Mouse (Mus musculus) lung, embryonic 16.5 days (tissue): ENCODE measurements at regions not wholly inside any gene's neighbourhood (a gene's known extent, or its start where the extent isn't known, plus 50 kb on each side); places are given as distances from the start of the nearest gene placed in this dataset.

ENCODE experiments used
- ATAC-seq: fragments of 200-750 bp; cut with Nextera tagmentation; 2 replicates; pipeline ENCODE4 v1.8.0; 2017; ENCODE audit warnings: low read depth, mild to moderate bottlenecking, moderate library complexity
- H3K27ac ChIP-seq: fragments of 300-500 bp; sonication (generic); 2 replicates; pipeline ENCODE4 v1.5.1; 2014; ENCODE audit warnings: mild to moderate bottlenecking, control low read depth, low read length
- H3K27me3 ChIP-seq: fragments of 300-500 bp; sonication (generic); 2 replicates; pipeline ENCODE4 v1.6.1; 2014; ENCODE audit warnings: low read depth, low read length, mixed read lengths; ENCODE audit not compliant: control insufficient read depth, insufficient read depth
- H3K36me3 ChIP-seq: fragments of 300-500 bp; sonication (generic); 2 replicates; pipeline ENCODE4 v1.6.1; 2014; ENCODE audit warnings: low read length; ENCODE audit not compliant: control insufficient read depth, insufficient read depth
- H3K4me1 ChIP-seq: fragments of 300-500 bp; sonication (generic); replicated peaks from 2 replicates; pipeline ENCODE4 v1.6.1; 2014; ENCODE audit warnings: low read length, mixed read lengths; ENCODE audit not compliant: control insufficient read depth, insufficient read depth
- H3K4me2 ChIP-seq: fragments of 300-500 bp; sonication (generic); 2 replicates; pipeline ENCODE4 v1.6.1; 2014; ENCODE audit warnings: low read depth, low read length, control low read depth
- H3K4me3 ChIP-seq: fragments of 300-500 bp; sonication (generic); 2 replicates; pipeline ENCODE4 v1.5.1; 2014; ENCODE audit warnings: mild to moderate bottlenecking, low read length, control low read depth
- H3K9ac ChIP-seq: fragments of 300-500 bp; sonication (generic); 2 replicates; pipeline ENCODE4 v1.6.1; 2014; ENCODE audit warnings: low read length, control low read depth
- H3K9me3 ChIP-seq: fragments of 300-500 bp; sonication (generic); 2 replicates; pipeline ENCODE4 v1.6.1; 2016; ENCODE audit warnings: low read length; ENCODE audit not compliant: control insufficient read depth
- WGBS: fragments of 180-500 bp; shearing (Covaris S2); extraction: QIAGEN DNeasy Blood & Tissue Kit; methylation state at CpG from one replicate; pipeline ENCODE4 v1.1.7; 2014; 5-methylcytosine and 5-hydroxymethylcytosine counted together

DNA sequence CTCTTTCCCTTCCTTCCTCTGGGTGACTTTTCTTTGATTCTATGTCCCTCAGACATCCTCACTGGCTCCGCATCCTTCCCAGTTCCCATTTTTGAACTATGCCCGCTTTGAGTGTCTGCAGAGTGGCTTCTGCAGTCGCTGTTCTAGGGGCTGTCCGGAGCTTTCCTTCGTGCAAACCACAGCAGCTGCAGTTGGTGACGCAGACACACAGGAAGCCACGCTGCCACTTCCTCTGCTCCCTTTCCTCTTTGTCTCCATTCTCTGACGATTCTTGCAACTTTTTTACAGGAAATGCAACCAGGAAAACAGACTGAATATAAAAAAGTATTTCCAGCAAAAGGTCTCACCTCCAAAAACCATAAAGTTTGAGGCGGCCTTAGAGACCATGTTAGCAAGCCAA, 191.0 kb upstream of the Tgfbr2 start:
- no peak overlapping the region for H3K9ac ChIP-seq
- H3K4me2 ChIP-seq: 0 out of 2 replicates have a peak overlapping the region, but pooled peaks have one; percentile 2
- no peak overlapping the region for H3K27ac ChIP-seq
- no peaks in the 10 kb centered on the region for H3K27me3 ChIP-seq
- no peak overlapping the region for H3K4me3 ChIP-seq
- ATAC-seq: 0 out of 2 replicates have a peak, but pooled peaks have one; percentile 36
- peaks cover 3% of the 10 kb centered on the region for H3K4me1 ChIP-seq
- 59% methylated on average over 9 of the region's 9 CpGs for WGBS
- H3K36me3 ChIP-seq: no peaks in the 10 kb centered on the region
- H3K9me3 ChIP-seq: peaks cover 3% of the 10 kb centered on the region; the same call in 1 of the 2 replicates

DNA sequence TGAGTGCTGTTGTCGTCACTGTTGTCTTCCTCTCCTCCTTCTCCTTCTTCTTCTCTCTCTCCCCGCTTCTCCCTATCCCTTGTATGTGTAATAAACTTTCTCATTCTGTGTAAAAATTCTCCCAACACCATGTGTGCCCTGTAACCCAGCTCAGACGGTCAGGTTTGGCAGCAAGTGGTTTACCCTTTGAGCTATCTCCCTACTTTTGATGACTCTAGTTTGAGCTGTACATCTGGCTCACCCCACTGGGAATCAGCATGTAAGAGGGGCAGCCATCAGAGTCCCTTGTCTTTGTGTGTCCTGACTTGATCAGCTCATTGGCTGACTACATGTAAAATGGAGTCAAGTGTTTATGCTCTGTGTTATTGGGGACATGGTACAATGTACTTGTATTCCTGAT, 190.5 kb upstream of the Tgfbr2 start:
- H3K9me3 ChIP-seq: peaks cover 3% of the 10 kb centered on the region; the same call in 1 of the 2 replicates
- no peak overlapping the region for H3K4me3 ChIP-seq
- no peaks in the 10 kb centered on the region for H3K27me3 ChIP-seq
- no peak for ATAC-seq
- H3K36me3 ChIP-seq: no peaks in the 10 kb centered on the region
- H3K9ac ChIP-seq: no peak overlapping the region
- no peak overlapping the region for H3K27ac ChIP-seq
- H3K4me1 ChIP-seq: peaks cover 3% of the 10 kb centered on the region
- WGBS: 67% methylated on average over 3 of the region's 3 CpGs
- no peak overlapping the region for H3K4me2 ChIP-seq

DNA sequence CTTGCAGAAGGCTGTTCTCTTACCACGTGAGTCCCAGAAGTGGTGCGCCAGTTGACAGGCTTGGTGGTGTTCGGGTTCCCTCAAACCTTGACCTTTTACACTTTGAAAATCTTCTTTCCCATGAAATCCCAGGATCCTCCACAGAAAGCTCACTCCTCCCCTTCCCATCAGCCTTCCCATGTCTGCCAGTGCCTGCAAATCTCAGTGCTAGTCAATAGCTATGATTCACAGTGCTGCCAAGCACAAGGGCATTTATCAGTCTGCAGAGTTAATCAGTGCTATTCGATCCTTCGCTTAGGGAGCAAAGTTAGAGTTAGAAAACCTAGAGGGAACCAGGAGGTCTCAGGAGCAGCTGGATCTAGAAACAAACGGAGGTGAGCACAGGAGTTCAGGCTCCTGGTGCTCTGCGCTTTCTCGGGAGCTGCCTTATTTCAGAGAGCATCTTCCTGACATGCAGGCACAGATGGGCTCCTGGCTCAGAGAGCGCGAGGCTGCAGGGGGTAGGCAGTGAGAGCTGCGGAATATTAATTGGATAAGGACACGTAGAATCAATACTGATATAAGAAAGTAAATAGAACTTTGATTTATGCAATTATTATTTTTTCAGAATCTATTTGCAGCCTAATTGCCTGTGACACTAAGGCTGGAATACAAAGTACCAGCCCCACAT, 190.0 kb upstream of the Tgfbr2 start:
- H3K36me3 ChIP-seq: no peaks in the 10 kb centered on the region
- no peak overlapping the region for H3K27ac ChIP-seq
- ATAC-seq: no peak
- WGBS: 73% methylated on average over 12 of the region's 12 CpGs
- peaks cover 3% of the 10 kb centered on the region; the same call in 1 of the 2 replicates for H3K9me3 ChIP-seq
- H3K4me3 ChIP-seq: no peak overlapping the region
- no peak overlapping the region for H3K4me2 ChIP-seq
- H3K27me3 ChIP-seq: no peaks in the 10 kb centered on the region
- H3K4me1 ChIP-seq: peaks cover 3% of the 10 kb centered on the region
- no peak overlapping the region for H3K9ac ChIP-seq

DNA sequence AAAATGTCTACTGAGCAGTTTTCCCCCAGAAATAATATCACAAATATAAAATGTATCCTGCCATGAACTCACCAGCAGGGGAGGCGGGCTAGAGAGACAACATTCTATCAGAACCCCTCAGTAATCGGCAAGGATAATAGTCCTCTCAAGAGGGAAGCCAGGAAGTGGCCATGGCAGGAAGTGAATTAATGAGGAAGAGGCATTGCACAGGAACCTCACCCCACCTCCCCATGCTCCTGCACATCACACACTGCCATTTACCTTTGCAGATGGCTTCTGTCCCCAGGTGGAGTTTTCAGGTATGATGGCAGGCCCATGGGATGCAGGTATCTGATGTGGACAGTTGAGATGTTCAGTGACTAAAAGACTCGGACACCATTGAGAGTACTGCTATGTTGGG, 185.9 kb upstream of the Tgfbr2 start:
- H3K4me1 ChIP-seq: no peaks in the 10 kb centered on the region; the same call in 1 of the 2 replicates
- H3K4me3 ChIP-seq: no peak overlapping the region
- H3K36me3 ChIP-seq: no peaks in the 10 kb centered on the region
- no peak for ATAC-seq
- WGBS: 70% methylated on average over 3 of the region's 3 CpGs
- H3K27me3 ChIP-seq: no peaks in the 10 kb centered on the region
- no peak overlapping the region for H3K9ac ChIP-seq
- peaks cover 3% of the 10 kb centered on the region; the same call in 1 of the 2 replicates for H3K9me3 ChIP-seq
- H3K27ac ChIP-seq: no peak overlapping the region
- no peak overlapping the region for H3K4me2 ChIP-seq

DNA sequence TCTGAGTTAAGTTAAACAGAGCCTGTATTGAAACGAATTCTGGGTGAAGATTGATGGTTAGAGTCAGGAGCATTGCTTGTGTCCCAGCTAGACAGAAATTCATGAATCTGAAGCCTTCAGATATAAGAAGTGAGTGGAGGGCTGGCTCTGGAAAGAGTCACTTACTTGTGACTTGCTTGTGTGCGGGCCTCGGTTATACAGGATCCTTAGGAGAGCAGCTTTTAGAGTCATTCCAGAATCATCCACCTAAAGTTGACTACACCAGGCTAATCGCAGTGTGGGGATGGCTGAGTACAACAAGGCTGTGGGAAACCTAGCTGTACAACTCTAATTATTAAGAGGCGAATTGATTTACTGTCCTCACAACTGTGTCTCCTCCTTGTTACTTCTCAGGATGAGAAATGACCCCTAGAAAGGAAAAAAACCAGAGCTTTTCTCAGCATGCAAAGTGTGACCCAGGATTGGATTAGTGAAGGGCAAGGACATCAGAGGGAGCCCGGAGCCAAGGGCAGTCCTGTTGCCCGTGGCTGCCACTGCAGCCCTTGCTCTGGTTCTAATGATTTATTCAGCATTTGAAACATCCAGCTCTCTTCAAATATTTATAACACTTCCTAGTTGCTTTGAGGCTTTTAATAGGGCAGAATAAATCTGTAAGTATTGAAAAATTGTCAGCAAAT, 179.0 kb upstream of the Tgfbr2 start:
- no peaks in the 10 kb centered on the region for H3K27me3 ChIP-seq
- 74% methylated on average over 7 of the region's 7 CpGs for WGBS
- peak overlapping the region; percentile 86 for H3K27ac ChIP-seq

DNA sequence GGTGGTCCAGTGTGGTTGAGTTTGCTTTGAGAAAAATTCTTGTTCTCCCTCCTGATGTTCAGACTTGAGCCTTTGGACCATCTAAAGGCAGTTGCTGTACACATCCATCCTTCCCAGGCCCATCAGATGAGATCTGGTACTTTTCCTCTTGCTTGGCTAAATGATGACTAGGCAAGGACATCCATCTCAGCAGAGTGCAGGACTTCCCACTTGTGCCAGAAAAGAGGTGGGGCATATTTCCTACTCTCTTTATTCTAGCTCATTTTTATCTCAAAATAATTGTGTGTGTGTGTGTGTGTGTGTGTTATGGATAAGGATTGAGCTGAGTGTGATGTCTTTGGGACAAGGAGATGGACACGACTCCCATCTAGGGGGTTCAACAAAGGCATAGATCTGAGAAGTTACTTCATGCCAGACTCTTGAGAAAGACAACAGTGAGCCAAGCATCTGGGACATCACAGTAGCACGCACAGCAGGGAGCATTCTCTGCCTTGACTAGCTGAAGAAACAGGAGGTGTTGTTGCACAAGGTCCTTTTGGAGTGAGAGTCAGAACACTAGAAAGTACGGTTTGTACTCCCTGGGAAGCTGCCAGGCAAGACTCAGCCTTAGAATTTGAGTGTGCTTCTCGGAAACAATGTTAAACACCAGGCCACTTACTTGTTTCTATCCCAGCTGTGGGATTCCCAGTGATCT, 177.8 kb upstream of the Tgfbr2 start:
- H3K27me3 ChIP-seq: no peaks in the 10 kb centered on the region
- no peak overlapping the region for H3K4me2 ChIP-seq
- no peaks in the 10 kb centered on the region for H3K36me3 ChIP-seq
- no peak overlapping the region for H3K4me3 ChIP-seq
- H3K9me3 ChIP-seq: no peaks in the 10 kb centered on the region
- H3K4me1 ChIP-seq: peaks cover 7% of the 10 kb centered on the region; the same call in 1 of the 2 replicates
- 40% methylated on average over 4 of the region's 4 CpGs for WGBS
- peak; percentile 96 for ATAC-seq
- H3K9ac ChIP-seq: no peak overlapping the region
- peak overlapping the region; percentile 86 for H3K27ac ChIP-seq

More for the DNA sequence above, 179.0 kb upstream of the Tgfbr2 start:
- Histone ChIP-seq H3K4me2 (no peak overlapping the region), H3K36me3 (no peaks in the 10 kb centered on the region), H3K4me3 (no peak overlapping the region), H3K9me3 (no peaks in the 10 kb centered on the region), H3K9ac (no peak overlapping the region), H3K4me1 (peaks cover 7% of the 10 kb centered on the region; the same call in 1 of the 2 replicates)
- ATAC-seq: no peak

DNA sequence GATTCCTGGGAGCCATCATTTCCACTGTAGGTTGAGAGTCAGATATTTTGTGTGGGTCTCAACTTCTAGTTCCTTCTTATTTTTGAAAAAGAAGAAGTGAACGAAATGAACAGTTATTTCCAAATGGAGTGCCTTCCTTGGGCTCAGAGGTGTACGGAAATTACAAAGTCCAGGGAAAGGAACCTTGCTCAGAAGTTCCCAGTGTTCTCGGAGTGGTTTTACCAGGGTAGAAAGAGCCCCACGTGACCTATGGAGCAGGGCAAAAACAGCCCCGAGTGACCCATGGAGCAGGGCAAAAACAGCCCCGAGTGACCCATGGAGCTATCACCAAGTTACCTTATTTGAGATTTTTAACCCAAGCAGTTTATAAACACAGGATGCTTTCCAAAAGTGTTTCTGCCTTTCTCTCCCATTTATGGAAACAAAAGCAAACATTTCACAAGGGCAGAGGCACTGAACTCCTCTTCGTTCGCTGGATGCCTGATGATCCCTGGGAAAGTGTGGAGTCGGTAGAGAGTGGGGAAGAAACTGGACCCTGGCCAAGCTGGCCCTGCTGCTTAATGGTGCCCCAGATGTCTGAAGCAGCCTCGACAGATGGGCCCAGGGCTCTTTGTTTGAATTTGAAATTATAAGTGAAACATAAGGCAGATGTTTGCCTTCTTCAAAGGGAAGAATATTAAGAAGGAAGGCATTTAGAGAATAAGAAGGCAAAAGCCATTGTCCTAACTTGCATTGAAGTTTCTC, 175.8 kb upstream of the Tgfbr2 start:
- Histone ChIP-seq H3K4me2 (no peak overlapping the region), H3K4me1 (peaks cover 7% of the 10 kb centered on the region; the same call in 1 of the 2 replicates), H3K9ac (no peak overlapping the region), H3K9me3 (no peaks in the 10 kb centered on the region), H3K4me3 (no peak overlapping the region), H3K27ac (peak overlapping the region; percentile 34), H3K27me3 (peaks cover 3% of the 10 kb centered on the region; the same call in 1 of the 2 replicates), H3K36me3 (no peaks in the 10 kb centered on the region)
- ATAC-seq: no peak
- 33% methylated on average over 10 of the region's 10 CpGs for WGBS

DNA sequence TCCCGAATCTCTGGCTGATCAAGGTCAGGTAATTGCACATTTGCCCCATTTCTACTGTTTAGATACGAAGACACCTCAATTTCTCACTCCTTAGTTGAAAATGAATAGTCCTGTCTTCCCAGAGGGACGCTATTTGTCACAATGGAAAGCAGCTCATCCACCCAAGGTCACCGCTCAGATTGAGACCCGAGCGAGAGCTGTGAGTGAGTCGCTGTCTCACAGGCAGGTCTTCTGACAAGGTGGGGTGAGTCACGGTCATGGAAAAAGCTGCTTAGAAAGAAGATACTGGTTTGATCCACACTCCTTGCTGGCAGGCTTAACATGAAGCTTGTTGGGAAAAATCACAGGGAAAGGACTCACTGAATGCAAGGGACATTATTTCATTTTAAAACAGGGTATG, 171.9 kb upstream of the Tgfbr2 start:
- no peak overlapping the region for H3K4me3 ChIP-seq
- WGBS: 80% methylated on average over 8 of the region's 8 CpGs
- H3K9me3 ChIP-seq: no peaks in the 10 kb centered on the region
- H3K4me2 ChIP-seq: no peak overlapping the region
- ATAC-seq: no peak
- peaks cover 3% of the 10 kb centered on the region; the same call in 1 of the 2 replicates for H3K27me3 ChIP-seq
- H3K27ac ChIP-seq: no peak overlapping the region
- H3K36me3 ChIP-seq: no peaks in the 10 kb centered on the region
- peaks cover 14% of the 10 kb centered on the region; the same call in 1 of the 2 replicates for H3K4me1 ChIP-seq
- no peak overlapping the region for H3K9ac ChIP-seq
